Mouse (Mus musculus): ENCODE measurements at regions not wholly inside any gene's neighbourhood (a gene's known extent, or its start where the extent isn't known, plus 50 kb on each side); places are given as distances from the start of the nearest gene placed in this dataset.

- TF ChIP-seq POLR2A (IDR thresholded peaks at IDR 0.05; ENCODE audit: low read depth, low read length) (no peak), CTCF (IDR thresholded peaks at IDR 0.05; ENCODE audit: extremely low read depth, insufficient read length, insufficient replicate concordance, low read depth, low read length) (no peak)
Measured at GRCm38 (mm10) chr10:92570496-92570895, 151.7 kb downstream of the Nedd1 start.
